8 mouse cellular contexts compared by ENCODE assay signal in the genomic region with DNA sequence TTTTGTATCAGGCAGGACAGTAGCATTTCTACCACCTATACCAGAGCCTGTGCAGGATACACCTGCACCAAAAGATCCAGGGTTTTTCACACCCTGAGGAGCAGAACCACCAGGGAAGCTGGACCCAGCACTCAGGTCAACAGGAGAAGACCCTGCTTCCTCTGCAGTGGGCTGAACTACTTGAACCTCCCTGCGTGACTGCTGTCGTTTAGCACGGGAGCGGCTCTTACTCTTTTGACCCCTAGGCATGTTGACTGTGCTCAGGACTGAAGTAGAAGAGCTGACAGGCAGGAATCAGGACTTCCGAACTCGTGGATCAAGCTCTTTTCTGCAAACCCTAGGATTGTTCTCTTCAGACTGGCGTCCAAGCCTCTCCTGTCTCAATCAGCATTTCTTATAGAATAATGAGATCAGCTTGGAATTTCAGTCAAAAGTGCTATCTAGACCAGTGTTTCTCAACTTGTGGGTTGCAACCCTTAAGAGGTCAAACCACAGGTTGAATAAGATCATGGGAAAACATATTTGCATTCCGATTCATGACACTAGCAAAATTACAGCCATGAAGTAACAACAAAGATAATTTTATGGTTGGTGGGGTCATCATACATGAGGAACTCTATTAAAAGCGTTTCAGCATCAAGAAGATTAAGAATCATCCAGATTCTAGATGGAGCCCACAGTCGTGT. TPM values are rescaled to one million over a fixed set of nuclear protein-coding genes. Genes with fewer than 3 reads are reported as not detected.
DNase-seq lines count a peak whose midpoint lies in the region; ATAC-seq lines count a peak whose summit lies in the region.

No protein-coding gene starts in this region.

- H3K4me1 ChIP-seq in lung, embryonic 15.5 days: peaks cover 16% of the 10 kb centered on the region
- no peaks in the 10 kb centered on the region for H3K4me1 ChIP-seq in hindbrain, embryonic 11.5 days (replicated peaks; ENCODE audit: control insufficient read depth, insufficient read depth, low read length)
- peaks cover 13% of the 10 kb centered on the region for H3K4me1 ChIP-seq in liver, embryonic 16.5 days (ENCODE audit: control insufficient read depth, low read depth, low read length)

- 20% methylated on average over 10 of the region's 10 CpGs for WGBS in lung, embryonic 15.5 days
- WGBS in hindbrain, embryonic 11.5 days: 15% methylated on average over 10 of the region's 10 CpGs
- WGBS in liver, embryonic 16.5 days (ENCODE audit: insufficient replicate concordance): 15% methylated on average over 10 of the region's 10 CpGs

- no peak for ATAC-seq in lung, embryonic 15.5 days (ENCODE audit: borderline replicate concordance, extremely low read depth, low FRiP score, low TSS enrichment)
- ATAC-seq in common myeloid progenitor, adult 5-6 weeks (replicated peaks; ENCODE audit: low read depth, poor library complexity, severe bottlenecking): 0 out of 2 replicates have a peak, but pooled peaks have one; percentile 3
- 0 out of 2 replicates have a peak, but pooled peaks have one; percentile 0 for ATAC-seq in hindbrain, embryonic 11.5 days (ENCODE audit: low FRiP score)
- no peak for ATAC-seq in liver, embryonic 16.5 days (ENCODE audit: low read depth)

- peak overlapping the region; percentile 68 for H3K4me2 ChIP-seq in lung, embryonic 15.5 days
- H3K4me2 ChIP-seq in hindbrain, embryonic 11.5 days (replicated peaks; ENCODE audit: low read depth, low read length): peak overlapping the region; percentile 62
- H3K4me2 ChIP-seq in liver, embryonic 16.5 days (ENCODE audit: low read depth, low read length): peak overlapping the region; percentile 88

- peak overlapping the region; percentile 68 for H3K4me3 ChIP-seq in lung, embryonic 15.5 days
- H3K4me3 ChIP-seq in hindbrain, embryonic 11.5 days (ENCODE audit: low read depth, low read length): peak overlapping the region; percentile 90
- peak overlapping the region; percentile 84 for H3K4me3 ChIP-seq in liver, embryonic 16.5 days (ENCODE audit: low read depth, low read length)

- 0 out of 2 replicates have a peak, but pooled peaks cover 4% of the 10 kb centered on the region for H3K36me3 ChIP-seq in lung, embryonic 15.5 days
- H3K36me3 ChIP-seq in hindbrain, embryonic 11.5 days (ENCODE audit: control insufficient read depth, insufficient read depth, low read length): no peaks in the 10 kb centered on the region
- no peaks in the 10 kb centered on the region for H3K36me3 ChIP-seq in liver, embryonic 16.5 days (ENCODE audit: control insufficient read depth, insufficient read depth)

- H3K9ac ChIP-seq in lung, embryonic 15.5 days: peak overlapping the region; percentile 64
- peak overlapping the region; percentile 95 for H3K9ac ChIP-seq in hindbrain, embryonic 11.5 days (ENCODE audit: low read depth, low read length)
- H3K9ac ChIP-seq in liver, embryonic 16.5 days (ENCODE audit: low read depth, low read length): peak overlapping the region; percentile 87

- peak overlapping the region; percentile 97 for H3K27ac ChIP-seq in lung, embryonic 15.5 days
- H3K27ac ChIP-seq in hindbrain, embryonic 11.5 days (ENCODE audit: low read depth, low read length): peak overlapping the region; percentile 86
- H3K27ac ChIP-seq in liver, embryonic 16.5 days (ENCODE audit: low read length): peak overlapping the region; percentile 47; the same call in 1 of the 2 replicates

- no peaks in the 10 kb centered on the region for H3K27me3 ChIP-seq in lung, embryonic 15.5 days
- no peaks in the 10 kb centered on the region for H3K27me3 ChIP-seq in hindbrain, embryonic 11.5 days (ENCODE audit: control insufficient read depth, insufficient read depth, low read length)
- no peaks in the 10 kb centered on the region for H3K27me3 ChIP-seq in liver, embryonic 16.5 days (ENCODE audit: control insufficient read depth, insufficient read depth, low read depth, low read length)

- H3K9me3 ChIP-seq in lung, embryonic 15.5 days: no peaks in the 10 kb centered on the region
- H3K9me3 ChIP-seq in hindbrain, embryonic 11.5 days (ENCODE audit: control insufficient read depth, low read length): no peaks in the 10 kb centered on the region
- no peaks in the 10 kb centered on the region for H3K9me3 ChIP-seq in liver, embryonic 16.5 days (replicated peaks; ENCODE audit: control insufficient read depth, low read length)

- no peak for DNase-seq in lung, postnatal 36 days
- peak; percentile 7 for DNase-seq in hindbrain, embryonic 11.5 days (ENCODE audit: low spot score)
- peak; percentile 5 to 11 for DNase-seq in thymus, postnatal 36 days
- DNase-seq in urinary bladder, adult 2 months (ENCODE audit: low spot score): no peak
- no peak for DNase-seq in MN1 (ENCODE audit: low spot score)

RNA-seq across cellular contexts. Expression of gene Ctdspl2, which starts 0.7 kb away (rescaled TPM):
- polyA plus RNA-seq in lung, embryonic 15.5 days (2015; fragmentation: Nextera tagmentation; extraction: Ambion mirVana): 51.6 and 53.1 TPM in 2 replicates
- 72.6 and 94.4 TPM in 2 replicates for total RNA-seq in common myeloid progenitor, adult 5-6 weeks (2017)
- 50.1 and 55.1 TPM in 2 replicates for polyA plus RNA-seq in hindbrain, embryonic 11.5 days (2014; fragmentation: Nextera tagmentation; extraction: Ambion mirVana)
- 15.9 and 16.9 TPM in 2 replicates for polyA plus RNA-seq in liver, embryonic 16.5 days (2015; fragmentation: Nextera tagmentation; extraction: Ambion mirVana)
- polyA plus RNA-seq in urinary bladder, adult 2 months (2012; rRNA removed): 12.7 and 14.4 TPM in 2 replicates

RNA-seq across cellular contexts. Expression of gene Mageb3, which starts 0.8 kb away (rescaled TPM):
- polyA plus RNA-seq in lung, embryonic 15.5 days (2015; fragmentation: Nextera tagmentation; extraction: Ambion mirVana): 0.09 and 0.24 TPM in 2 replicates
- total RNA-seq in common myeloid progenitor, adult 5-6 weeks (2017): 0.73 TPM in 1 of 2 replicates, not detected in the other
- 0.48 and 0.53 TPM in 2 replicates for polyA plus RNA-seq in hindbrain, embryonic 11.5 days (2014; fragmentation: Nextera tagmentation; extraction: Ambion mirVana)
- 0.05 TPM in 1 of 2 replicates, not detected in the other for polyA plus RNA-seq in liver, embryonic 16.5 days (2015; fragmentation: Nextera tagmentation; extraction: Ambion mirVana)
- not detected in 2 replicates for polyA plus RNA-seq in urinary bladder, adult 2 months (2012; rRNA removed)

Comparison
In these comparisons a context has a peak if more than half of its experiments do, and no peak if none do; other contexts are left out.
1. ATAC-seq: peak in common myeloid progenitor, adult 5-6 weeks (single experiment) and hindbrain, embryonic 11.5 days (single experiment); none in lung, embryonic 15.5 days (single experiment) and liver, embryonic 16.5 days (single experiment).
2. H3K27ac ChIP-seq: peak in every context shown above with its lines; median percentile 97 in lung, embryonic 15.5 days; 86 in hindbrain, embryonic 11.5 days; 47 in liver, embryonic 16.5 days.
3. DNase-seq: peak in hindbrain, embryonic 11.5 days (single experiment) and thymus, postnatal 36 days (2 of 2); none in lung, postnatal 36 days (single experiment), urinary bladder, adult 2 months (single experiment) and MN1 (single experiment).
4. Peak in every context shown above with its lines, with median percentiles within 50 percentile points of each other: H3K4me2 ChIP-seq, H3K4me3 ChIP-seq and H3K9ac ChIP-seq.